Mouse (Mus musculus): ENCODE measurements at regions not wholly inside any gene's neighbourhood (a gene's known extent, or its start where the extent isn't known, plus 50 kb on each side); places are given as distances from the start of the nearest gene placed in this dataset.
"Not testable (repeated sequence)": the region's sequence is repeated elsewhere in the genome, so short reads cannot be mapped to it uniquely, and the experiment has no call there.

DNA sequence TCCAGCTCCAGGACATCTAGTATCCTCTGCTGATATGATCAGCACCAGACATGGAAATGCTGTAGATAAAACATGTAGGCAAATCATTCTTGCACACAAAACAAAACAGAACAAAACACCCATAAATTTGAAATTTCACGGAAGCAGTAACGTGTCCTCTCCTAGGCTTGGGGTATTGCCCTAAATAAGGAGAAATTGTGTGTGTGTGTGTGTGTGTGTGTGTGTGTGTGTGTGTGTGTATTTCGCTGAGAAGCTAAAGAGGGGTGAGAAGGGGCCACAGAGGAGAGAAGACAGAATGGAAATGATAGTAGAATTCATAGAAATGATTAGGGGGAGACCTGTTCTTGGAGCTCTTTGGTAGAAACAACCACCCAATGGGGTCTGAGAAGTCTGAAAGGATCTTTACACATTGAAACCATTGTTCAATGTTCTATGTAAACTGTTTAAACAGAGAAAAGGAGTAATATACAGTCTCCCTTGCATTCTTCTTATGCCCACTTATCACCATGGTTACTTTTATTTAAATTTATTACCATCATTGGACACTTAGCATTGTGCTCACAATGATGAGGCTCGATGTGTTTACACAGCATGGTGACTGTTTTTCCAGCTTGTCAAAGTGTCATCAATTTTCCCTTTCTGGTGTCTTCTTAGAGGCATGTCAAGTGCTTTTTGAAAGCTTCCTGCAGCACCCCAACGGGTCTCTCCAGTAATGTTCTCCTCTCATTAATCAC is 317.3 kb upstream of the 4933412E24Rik start:
- DNase-seq, result no peak

- DNase-seq, result no peak
These were observed 301.2 kb upstream of the 4933412E24Rik start for GRCm38 (mm10) chr15:60317577-60317976.

DNA sequence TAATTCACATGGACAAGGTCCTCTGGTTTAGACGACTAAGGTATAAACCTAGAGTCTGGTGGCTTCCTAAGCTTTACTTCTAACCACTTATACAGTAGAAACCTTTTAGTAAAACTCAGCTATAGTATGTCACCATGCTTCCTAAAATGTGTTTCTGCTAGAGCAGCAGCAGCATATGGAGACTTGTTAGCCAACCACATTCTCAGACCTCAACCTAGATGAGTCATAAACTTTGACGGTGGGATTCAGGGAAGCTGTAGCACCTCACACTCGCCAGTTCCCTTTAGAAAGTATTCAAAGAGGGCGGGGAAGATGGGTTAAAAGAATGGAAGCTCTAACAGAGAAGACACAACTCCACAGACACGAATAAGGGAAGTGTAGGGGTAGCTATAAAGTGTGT is 298.8 kb upstream of the 4933412E24Rik start:
- no peak for DNase-seq

GRCm38 (mm10) chr15:60309909-60310308 is 293.5 kb upstream of the 4933412E24Rik start:
- DNase-seq, result no peak

- no peak for DNase-seq
These were observed 292.6 kb upstream of the 4933412E24Rik start for GRCm38 (mm10) chr15:60308968-60309367.

DNA sequence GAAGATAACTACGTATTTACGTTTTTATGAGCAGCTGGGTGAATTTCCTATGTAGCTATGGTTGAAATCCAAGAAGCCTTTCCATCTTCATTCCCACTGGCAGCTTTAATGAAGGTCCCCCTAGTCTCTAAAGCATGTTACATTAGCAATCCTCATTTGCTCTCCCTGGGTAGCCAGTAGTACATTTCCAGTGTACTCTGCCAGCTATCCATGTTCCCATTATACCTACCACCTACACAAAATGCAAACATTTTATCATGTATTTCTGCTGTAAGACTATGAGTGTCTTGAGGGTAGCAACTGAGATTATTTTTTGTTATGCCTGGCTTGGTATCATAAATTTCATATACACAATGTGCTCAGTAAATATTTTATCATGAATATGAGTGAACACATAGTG is 291.7 kb upstream of the 4933412E24Rik start:
- DNase-seq, result no peak

DNA sequence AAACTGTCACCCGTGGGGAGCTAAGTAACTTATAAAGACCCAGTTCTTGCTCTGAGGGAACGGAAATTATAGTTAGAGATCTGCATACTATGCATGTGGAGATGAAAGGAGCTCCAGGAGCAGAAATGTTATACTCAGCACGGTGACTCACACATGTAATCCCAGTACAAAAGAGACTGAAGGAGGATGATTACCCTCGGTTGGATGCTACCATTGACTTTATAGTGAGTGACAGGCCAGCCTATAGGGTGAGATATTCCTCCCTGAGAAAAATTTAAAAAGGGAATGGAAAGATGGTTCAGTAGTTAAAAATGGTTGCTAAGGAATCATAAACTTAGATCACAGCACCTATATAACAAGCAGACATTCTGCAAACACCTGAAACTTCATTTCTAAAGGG is 287.1 kb upstream of the 4933412E24Rik start:
- no peak for DNase-seq

GRCm38 (mm10) chr15:60301939-60302338 is 285.5 kb upstream of the 4933412E24Rik start:
- peak; percentile 30 to 64 for DNase-seq

- no peak for DNase-seq
These were observed 268.9 kb upstream of the 4933412E24Rik start for GRCm38 (mm10) chr15:60285321-60285720.

DNA sequence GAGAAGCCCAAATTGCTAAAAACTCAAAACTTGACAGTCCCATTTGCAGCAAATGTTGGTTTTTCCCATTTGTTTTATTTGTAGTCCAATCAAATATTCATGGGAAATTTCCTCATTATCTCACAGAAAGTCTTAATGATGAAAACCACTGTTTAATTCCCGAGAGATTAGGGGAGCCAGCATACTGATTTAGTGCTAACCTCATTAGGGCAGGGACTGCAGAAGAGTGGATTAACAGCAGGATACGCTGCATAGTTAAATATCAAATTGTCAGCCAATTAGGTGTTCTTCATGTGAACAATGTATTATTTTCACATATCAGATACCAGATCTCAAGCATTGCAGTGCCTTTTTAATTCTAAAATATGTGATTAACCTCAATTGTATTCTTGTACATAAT is 264.0 kb upstream of the 4933412E24Rik start:
- no peak for DNase-seq

DNA sequence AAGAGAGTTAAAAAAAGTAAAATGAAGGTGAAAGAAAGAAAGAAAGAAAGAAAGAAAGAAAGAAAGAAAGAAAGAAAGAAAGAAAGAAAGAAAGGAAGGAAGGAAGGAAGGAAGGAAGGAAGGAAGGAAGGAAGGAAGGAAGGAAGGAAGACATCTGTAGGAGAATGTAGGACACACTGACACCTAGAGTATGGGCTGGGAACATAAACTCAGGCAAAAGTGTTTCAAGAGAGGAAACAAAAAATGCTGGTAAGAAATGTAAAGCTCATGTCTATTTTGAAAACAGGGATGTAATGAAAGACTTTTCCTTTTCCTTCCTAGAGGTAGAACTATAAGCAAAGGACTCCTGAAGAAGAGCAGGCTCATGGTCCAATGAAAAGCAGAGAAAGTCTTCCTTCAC is 237.2 kb upstream of the 4933412E24Rik start:
- not testable (repeated sequence) for DNase-seq

GRCm38 (mm10) chr15:60226335-60226938 is 210.0 kb upstream of the 4933412E24Rik start:
- DNase-seq, result no peak

GRCm38 (mm10) chr15:60195070-60195469 is 178.7 kb upstream of the 4933412E24Rik start:
- DNase-seq, result no peak

- DNase-seq, result no peak
These were observed 176.7 kb upstream of the 4933412E24Rik start for GRCm38 (mm10) chr15:60193157-60193556.

GRCm38 (mm10) chr15:60187002-60187715 is 170.7 kb upstream of the 4933412E24Rik start:
- peak; percentile 9 to 22 for DNase-seq

- DNase-seq, result no peak
These were observed 125.2 kb upstream of the 4933412E24Rik start for GRCm38 (mm10) chr15:60141554-60142070.

- no peak for DNase-seq
These were observed 120.3 kb upstream of the 4933412E24Rik start for GRCm38 (mm10) chr15:60136671-60137070.

- no peak for DNase-seq
These were observed 118.1 kb upstream of the 4933412E24Rik start for GRCm38 (mm10) chr15:60134515-60134914.

DNA sequence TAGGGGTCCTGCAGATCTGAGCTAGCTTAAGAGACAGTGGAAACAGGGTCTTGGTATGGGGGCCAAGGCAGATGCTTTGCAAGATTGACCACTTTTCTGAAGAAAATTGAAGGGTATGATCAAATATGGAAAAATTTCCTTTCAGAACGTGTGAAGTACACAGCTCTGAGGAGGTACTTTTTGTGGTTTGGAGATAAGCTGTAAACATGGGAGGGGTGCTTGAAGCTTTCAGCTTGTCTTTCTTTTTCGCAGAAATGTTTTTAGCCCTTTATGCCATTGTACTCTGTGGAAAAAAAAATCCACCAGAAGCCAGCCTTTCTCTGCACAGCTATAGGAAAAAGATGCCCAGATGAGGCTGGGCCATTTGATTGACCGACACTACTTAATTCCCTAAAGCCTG is 116.3 kb upstream of the 4933412E24Rik start:
- no peak for DNase-seq

GRCm38 (mm10) chr15:60124461-60124860 is 108.0 kb upstream of the 4933412E24Rik start:
- DNase-seq, result no peak

DNA sequence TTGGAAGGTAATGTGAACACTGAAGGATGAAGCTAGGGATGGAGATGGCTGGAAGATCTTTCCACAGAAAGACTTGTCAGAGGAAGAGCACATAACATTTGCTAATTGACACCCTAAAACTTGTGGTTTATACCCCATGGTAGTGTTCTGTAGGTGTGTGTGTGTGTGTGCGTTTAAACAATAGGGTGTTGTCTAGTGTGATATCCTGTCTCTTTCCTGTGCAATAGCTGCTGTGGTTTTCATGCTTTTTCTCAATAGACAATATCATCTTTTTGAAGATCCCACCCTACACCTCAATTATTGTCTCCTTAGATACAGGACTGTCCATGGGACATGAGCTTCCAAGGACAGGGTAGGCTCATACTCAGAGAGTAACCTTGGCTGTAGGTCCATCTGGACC is 103.5 kb upstream of the 4933412E24Rik start:
- DNase-seq, result no peak

DNA sequence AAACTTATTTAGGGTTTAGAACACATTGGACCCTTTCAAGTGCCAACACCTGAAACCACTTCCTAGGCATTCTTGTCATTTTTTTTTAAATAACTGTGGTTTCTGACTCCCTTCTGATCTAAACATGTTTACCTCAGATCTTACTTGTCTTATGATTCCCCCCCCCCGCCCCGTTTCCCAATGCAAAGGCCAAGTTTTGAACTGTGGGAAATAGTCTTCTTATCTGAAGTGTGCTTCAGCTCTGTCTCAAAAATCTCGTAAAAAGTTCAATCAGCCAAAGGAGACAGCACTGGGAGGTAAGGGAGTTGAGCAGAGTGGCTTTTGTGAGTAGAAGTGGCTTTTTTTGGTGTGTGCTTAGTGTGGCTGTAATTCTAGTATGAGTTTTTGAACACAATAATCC is 95.5 kb upstream of the 4933412E24Rik start:
- no peak for DNase-seq

DNA sequence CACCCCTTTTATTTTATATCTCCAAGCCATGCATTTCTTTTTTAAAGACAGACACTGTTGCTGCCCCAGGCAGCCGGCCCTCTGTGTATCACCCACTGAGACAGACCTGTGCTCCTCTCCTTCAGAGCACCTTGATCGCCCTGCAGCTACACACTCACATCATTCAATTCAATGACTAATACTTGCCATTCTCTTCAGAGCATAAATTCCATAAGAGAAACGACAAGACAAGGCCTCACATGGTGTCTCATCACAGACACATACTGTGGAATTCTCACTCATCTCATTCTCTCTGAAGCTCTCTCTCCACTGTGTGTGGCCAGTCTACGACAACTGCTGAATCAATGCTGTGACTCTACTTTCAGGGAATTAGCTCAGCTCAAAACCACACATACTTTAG is 94.6 kb upstream of the 4933412E24Rik start:
- DNase-seq, result no peak

- no peak for DNase-seq
These were observed 87.7 kb upstream of the 4933412E24Rik start for GRCm38 (mm10) chr15:60104126-60104525.
